Mouse (Mus musculus): Measurements from ENCODE around the gene Amer2.
"Not testable (repeated sequence)": the region's sequence is repeated elsewhere in the genome, so short reads cannot be mapped to it uniquely, and the experiment has no call there.

The Amer2 gene

GRCm38 (mm10) chr14:60372821-60373309 lies at the start of gene Amer2:
Gene Amer2, plus strand, starts transcription at chr14:60373259.
- no peak for DNase-seq (ENCODE audit: extremely low read depth, insufficient read length, low spot score)

- DNase-seq (ENCODE audit: extremely low read depth, insufficient read length, low spot score) = not testable (repeated sequence)
Measured at GRCm38 (mm10) chr14:60340001-60340400, 33.1 kb upstream of the Amer2 start.

GRCm38 (mm10) chr14:60340570-60340969 lies 32.5 kb upstream of the Amer2 start:
- no peak for DNase-seq (ENCODE audit: extremely low read depth, insufficient read length, low spot score)

- DNase-seq (ENCODE audit: extremely low read depth, insufficient read length, low spot score) = no peak
Measured at GRCm38 (mm10) chr14:60345326-60345876, 27.7 kb upstream of the Amer2 start.

- no peak for DNase-seq (ENCODE audit: extremely low read depth, insufficient read length, low spot score)
Measured at GRCm38 (mm10) chr14:60358347-60358746, 14.7 kb upstream of the Amer2 start.

- no peak for DNase-seq (ENCODE audit: extremely low read depth, insufficient read length, low spot score)
Measured at GRCm38 (mm10) chr14:60361380-60362212, 11.5 kb upstream of the Amer2 start.

- no peak for DNase-seq (ENCODE audit: extremely low read depth, insufficient read length, low spot score)
Measured at GRCm38 (mm10) chr14:60366729-60367128, 6.3 kb upstream of the Amer2 start.

- no peak for DNase-seq (ENCODE audit: extremely low read depth, insufficient read length, low spot score)
Measured at GRCm38 (mm10) chr14:60368769-60369666, 4.0 kb upstream of the Amer2 start.

GRCm38 (mm10) chr14:60369667-60370315 lies 3.3 kb upstream of the Amer2 start:
- DNase-seq (ENCODE audit: extremely low read depth, insufficient read length, low spot score) = no peak

GRCm38 (mm10) chr14:60377107-60377506 lies 4.0 kb downstream of the Amer2 start:
- DNase-seq (ENCODE audit: extremely low read depth, insufficient read length, low spot score) = no peak

GRCm38 (mm10) chr14:60377546-60377945 lies 4.5 kb downstream of the Amer2 start:
- DNase-seq (ENCODE audit: extremely low read depth, insufficient read length, low spot score) = no peak

GRCm38 (mm10) chr14:60378057-60378565 lies 5.1 kb downstream of the Amer2 start:
- no peak for DNase-seq (ENCODE audit: extremely low read depth, insufficient read length, low spot score)

GRCm38 (mm10) chr14:60378566-60379322 lies 5.7 kb downstream of the Amer2 start:
- no peak for DNase-seq (ENCODE audit: extremely low read depth, insufficient read length, low spot score)

GRCm38 (mm10) chr14:60379323-60379957 lies 6.4 kb downstream of the Amer2 start:
- no peak for DNase-seq (ENCODE audit: extremely low read depth, insufficient read length, low spot score)

GRCm38 (mm10) chr14:60379958-60380330 lies 6.9 kb downstream of the Amer2 start:
- DNase-seq (ENCODE audit: extremely low read depth, insufficient read length, low spot score) = no peak

- DNase-seq (ENCODE audit: extremely low read depth, insufficient read length, low spot score) = no peak
Measured at GRCm38 (mm10) chr14:60381671-60382070, 8.6 kb downstream of the Amer2 start.

- no peak for DNase-seq (ENCODE audit: extremely low read depth, insufficient read length, low spot score)
Measured at GRCm38 (mm10) chr14:60383816-60384215, 10.8 kb downstream of the Amer2 start.

- DNase-seq (ENCODE audit: extremely low read depth, insufficient read length, low spot score) = no peak
Measured at GRCm38 (mm10) chr14:60384269-60384668, 11.2 kb downstream of the Amer2 start.

GRCm38 (mm10) chr14:60385079-60385643 lies 12.1 kb downstream of the Amer2 start:
- DNase-seq (ENCODE audit: extremely low read depth, insufficient read length, low spot score) = no peak

All from 3134 (cell line).